Mouse (Mus musculus) ES-E14 (cell line): ENCODE results near the gene Nectin4. TPM values are rescaled to one million over a fixed set of nuclear protein-coding genes. Genes with fewer than 3 reads are reported as not detected.
A peak's percentile ranks its signal among the peaks of the same experiment; 100 is the strongest.
"Not testable (repeated sequence)": the region's sequence is repeated elsewhere in the genome, so short reads cannot be mapped to it uniquely, and the experiment has no call there.

Experiments
- DNase-seq: peaks from one replicate; pipeline ENCODE4 v3.0.0-alpha.2; 2013; ENCODE audit warnings: low read depth, low spot score
- H3K27ac ChIP-seq: 2 replicates; pipeline ENCODE4 v1.5.1; 2012; ENCODE audit warnings: low read depth, mild to moderate bottlenecking, low read length, moderate library complexity, mixed read lengths; ENCODE audit not compliant: poor library complexity, insufficient read depth, severe bottlenecking
- H3K36me3 ChIP-seq: 2 replicates; pipeline ENCODE4 v1.6.1; 2012; ENCODE audit warnings: mild to moderate bottlenecking, low read length, moderate library complexity, mixed read lengths; ENCODE audit not compliant: control insufficient read depth, poor library complexity, insufficient read depth, severe bottlenecking
- H3K4me1 ChIP-seq, 2 experiments: fragments of 150-350 bp in 1 of 2; sonication (generic) in 1 of 2; 2 replicates each; pipeline ENCODE4 v1.6.1; 2012; ENCODE audit warnings: low read length in 2 of 2, mild to moderate bottlenecking in 1 of 2, mixed read lengths in 1 of 2; ENCODE audit not compliant: control insufficient read depth in 2 of 2, insufficient read depth in 2 of 2, poor library complexity in 1 of 2
- H3K4me3 ChIP-seq, 2 experiments: fragments of 150-350 bp in 1 of 2; sonication (generic) in 1 of 2; 2 replicates each; pipeline ENCODE4 v1.5.1; 2012; ENCODE audit warnings: low read length in 2 of 2, low read depth in 1 of 2, mild to moderate bottlenecking in 1 of 2, mixed read lengths in 1 of 2; ENCODE audit not compliant: insufficient read depth in 1 of 2, poor library complexity in 1 of 2, severe bottlenecking in 1 of 2
- H3K9ac ChIP-seq: 2 replicates; pipeline ENCODE4 v1.6.1; 2012; ENCODE audit warnings: low read depth, mild to moderate bottlenecking, low read length, mixed read lengths; ENCODE audit not compliant: poor library complexity, insufficient read depth, severe bottlenecking
- H3K9me3 ChIP-seq: fragments of 150-350 bp; sonication (generic); 2 replicates; pipeline ENCODE4 v1.6.1; 2012; ENCODE audit warnings: low read depth, mild to moderate bottlenecking, low read length; ENCODE audit not compliant: control insufficient read depth, insufficient read depth
- CHD2 ChIP-seq: IDR thresholded peaks from 2 replicates; pipeline ENCODE4 v1.6.1; 2014; ENCODE audit warnings: mild to moderate bottlenecking, low read depth, low read length, inconsistent platforms
- HCFC1 ChIP-seq: IDR thresholded peaks from 2 replicates; pipeline ENCODE4 v1.6.1; 2012; ENCODE audit warnings: low read length, inconsistent platforms, borderline replicate concordance; ENCODE audit not compliant: insufficient read depth
- MAFK ChIP-seq: IDR thresholded peaks from 2 replicates; pipeline ENCODE4 v1.6.1; 2014; ENCODE audit warnings: mild to moderate bottlenecking, low read depth, low read length, inconsistent platforms; ENCODE audit not compliant: insufficient read depth
- ZC3H11A ChIP-seq: IDR thresholded peaks from 2 replicates; pipeline ENCODE4 v1.6.1; 2012; ENCODE audit warnings: low read depth, mild to moderate bottlenecking, inconsistent platforms, low read length, borderline replicate concordance
- ZNF384 ChIP-seq: IDR thresholded peaks from 2 replicates; pipeline ENCODE4 v1.6.1; 2012; ENCODE audit warnings: low read depth, low read length, inconsistent platforms
- in situ Hi-C, 2 experiments: fragments of 600-800 bp; cut with MboI; formaldehyde crosslinking; loops; one replicate each; pipeline ENCODE4 v1.15.1; 2025; ENCODE audit warnings: low sequenced_read_pairs in 2 of 2, inconsistent platforms in 1 of 2; ENCODE audit not compliant: unreplicated experiment in 2 of 2
- total RNA-seq: library from RNA; depleted of rRNA; stranded (reverse); fragments of 300-350 nt; gene quantifications from 2 replicates; pipeline ENCODE4 v1.2.3, GENCODE M21; 2012; rRNA removed

Gene Nectin4
- 1.9 and 3.0 TPM in 2 replicates for total RNA-seq

- no peaks in the 10 kb centered on the region for H3K36me3 ChIP-seq
- H3K9ac ChIP-seq: no peak within 1 kb of the TSS
- TF ChIP-seq CHD2 (no peak), ZC3H11A (no peak), MAFK (no peak), ZNF384 (no peak), HCFC1 (no peak)
- in situ Hi-C loops: no loop called here
- no peak for DNase-seq
- H3K4me3 ChIP-seq: peak within 1 kb of the TSS; percentile 0 to 43; a peak in 2 of 4 replicates
- H3K9me3 ChIP-seq: no peaks in the 10 kb centered on the region
- H3K4me1 ChIP-seq: peaks cover 5 to 26% of the 10 kb centered on the region in 2 experiments; a peak in 3 of 4 replicates
- no peak within 1 kb of the TSS for H3K27ac ChIP-seq
Measured at GRCm38 (mm10) chr1:171369845-171370556, at the start of gene Nectin4. Nectin4 (plus strand) TSS chr1:171370099.

DNA sequence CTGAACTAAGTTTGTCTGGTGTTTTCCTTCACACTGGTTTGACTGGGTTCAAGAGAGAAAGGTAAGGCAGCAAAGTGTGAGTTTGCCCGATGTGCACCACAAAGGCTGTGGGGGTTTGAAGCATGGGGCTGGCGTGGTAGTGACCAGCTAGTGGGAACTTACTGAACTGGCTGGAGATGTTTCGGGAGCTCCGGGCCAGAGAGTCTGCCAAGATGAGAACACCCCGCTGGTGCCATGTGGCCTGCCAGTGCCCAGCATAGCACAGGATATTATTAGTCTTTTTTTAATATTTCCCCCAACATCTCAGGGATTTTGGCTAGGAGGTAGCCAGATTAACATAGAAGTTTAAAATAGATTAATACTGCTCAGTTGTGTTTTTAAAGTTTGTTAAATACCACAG is 49.7 kb upstream of the Nectin4 start:
- H3K4me1 ChIP-seq: peaks cover 5 to 7% of the 10 kb centered on the region in 2 experiments; a peak in 1 of 4 replicates
- TF ChIP-seq ZNF384: no peak
- TF ChIP-seq MAFK: no peak
- TF ChIP-seq ZC3H11A: no peak
- no peak for TF ChIP-seq CHD2
- TF ChIP-seq HCFC1: no peak
- peak overlapping the region; percentile 76 to 88 for H3K4me3 ChIP-seq
- in situ Hi-C loops: no loop called here
- no peak for DNase-seq
- H3K36me3 ChIP-seq: no peaks in the 10 kb centered on the region
- H3K9me3 ChIP-seq: no peaks in the 10 kb centered on the region
- H3K9ac ChIP-seq: peak overlapping the region; percentile 78
- peak overlapping the region; percentile 80 for H3K27ac ChIP-seq

GRCm38 (mm10) chr1:171321415-171321814 is 48.5 kb upstream of the Nectin4 start:
- TF ChIP-seq HCFC1: no peak
- peak; percentile 95 for TF ChIP-seq ZNF384
- TF ChIP-seq CHD2: no peak
- TF ChIP-seq MAFK: no peak
- no peak overlapping the region for H3K27ac ChIP-seq
- no peaks in the 10 kb centered on the region for H3K9me3 ChIP-seq
- no peak for DNase-seq
- no peaks in the 10 kb centered on the region; the same call in 1 of the 2 replicates for H3K36me3 ChIP-seq
- no peak overlapping the region for H3K9ac ChIP-seq
- H3K4me3 ChIP-seq: peak overlapping the region in 1 of 2 experiments; percentile 3; a peak in 1 of 4 replicates
- peaks cover 5 to 10% of the 10 kb centered on the region in 2 experiments; a peak in 1 of 4 replicates for H3K4me1 ChIP-seq
- in situ Hi-C loops: no loop called here

- no peak for DNase-seq
- Histone ChIP-seq H3K4me3 (no peak overlapping the region), H3K9me3 (no peaks in the 10 kb centered on the region), H3K36me3 (no peaks in the 10 kb centered on the region; the same call in 1 of the 2 replicates), H3K4me1 (peaks cover 5 to 10% of the 10 kb centered on the region in 2 experiments; a peak in 1 of 4 replicates), H3K27ac (no peak overlapping the region; the same call in 1 of the 2 replicates), H3K9ac (0 out of 2 replicates have a peak overlapping the region, but pooled peaks have one; percentile 3)
- in situ Hi-C loops: no loop called here
- TF ChIP-seq ZC3H11A: no peak
- no peak for TF ChIP-seq HCFC1
- TF ChIP-seq CHD2: no peak
- TF ChIP-seq MAFK: no peak
- no peak for TF ChIP-seq ZNF384
Measured at GRCm38 (mm10) chr1:171322012-171322411, 47.9 kb upstream of the Nectin4 start.

GRCm38 (mm10) chr1:171325571-171325970 is 44.3 kb upstream of the Nectin4 start:
- H3K4me3 ChIP-seq: no peak overlapping the region
- in situ Hi-C loops: no loop called here

GRCm38 (mm10) chr1:171326588-171326987 is 43.3 kb upstream of the Nectin4 start:
- H3K4me1 ChIP-seq, H3K36me3 ChIP-seq, DNase-seq, H3K9ac ChIP-seq, H3K27ac ChIP-seq, H3K9me3 ChIP-seq, in situ Hi-C loops, H3K4me3 ChIP-seq: not testable (repeated sequence)

More at GRCm38 (mm10) chr1:171325571-171325970, 44.3 kb upstream of the Nectin4 start:
- H3K27ac ChIP-seq: no peak overlapping the region
- TF ChIP-seq CHD2 (no peak), MAFK (no peak), ZC3H11A (no peak), ZNF384 (no peak), HCFC1 (no peak)
- no peak for DNase-seq
- H3K4me1 ChIP-seq: peaks cover 2 to 7% of the 10 kb centered on the region in 2 experiments; a peak in 1 of 4 replicates
- H3K36me3 ChIP-seq: no peaks in the 10 kb centered on the region; the same call in 1 of the 2 replicates
- no peaks in the 10 kb centered on the region for H3K9me3 ChIP-seq
- H3K9ac ChIP-seq: no peak overlapping the region
